Mouse (Mus musculus): ENCODE data around the gene Tmem132a. TPM values are rescaled to one million over a fixed set of nuclear protein-coding genes. Genes with fewer than 3 reads are reported as not detected.

Gene Tmem132a
- total and polyA plus RNA-seq, 3 experiments, result not detected

DNA sequence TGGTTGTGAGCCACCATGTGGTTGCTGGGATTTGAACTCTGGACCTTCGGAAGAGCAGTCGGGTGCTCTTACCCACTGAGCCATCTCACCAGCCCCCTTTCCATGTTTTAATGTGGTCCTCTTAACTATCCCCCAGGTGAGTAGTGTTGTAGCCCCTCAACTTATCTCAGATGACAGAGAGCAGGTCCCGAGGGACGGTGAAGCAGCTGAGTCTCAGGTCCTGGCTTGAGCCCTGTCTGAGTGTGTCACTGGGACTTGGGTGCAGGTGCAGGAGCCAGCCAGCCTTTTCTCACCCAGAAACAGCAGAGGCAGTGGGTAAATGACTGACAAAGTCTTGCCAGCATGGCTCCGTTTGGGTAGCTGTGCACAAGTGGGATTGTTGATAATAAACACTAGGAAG lies 25.5 kb downstream of the Tmem132a start:
- H3K27me3 ChIP-seq (ENCODE audit: control insufficient read depth in 1 of 2, insufficient read depth in 2 of 2, low read length in 2 of 2), result peaks cover 0 to 4% of the 10 kb centered on the region in 2 experiments; a peak in 1 of 4 replicates
- no peaks in the 10 kb centered on the region for H3K36me3 ChIP-seq (ENCODE audit: control insufficient read depth in 1 of 2, insufficient read depth in 2 of 2, low read length in 2 of 2)
- no peak overlapping the region for H3K9ac ChIP-seq (ENCODE audit: control insufficient read depth, low read depth, low read length, poor library complexity, severe bottlenecking)
- no peaks in the 10 kb centered on the region for H3K9me3 ChIP-seq (replicated peaks; ENCODE audit: insufficient read depth, low read length)
- TF ChIP-seq USF1 (IDR thresholded peaks at IDR 0.05; ENCODE audit: low read depth, low read length) (no peak), NELFE (IDR thresholded peaks at IDR 0.05; ENCODE audit: low read depth, low read length) (no peak), CTCF (IDR thresholded peaks at IDR 0.05 in 2 of 3, conservative IDR thresholded peaks at IDR 0.05 in 1 of 3; ENCODE audit: control insufficient read depth in 1 of 3, insufficient read depth in 1 of 3, low read depth in 2 of 3, low read length in 3 of 3, poor library complexity in 1 of 3, severe bottlenecking in 1 of 3) (no peak), SIN3A (IDR thresholded peaks at IDR 0.05; ENCODE audit: low read length) (no peak), UBTF (IDR thresholded peaks at IDR 0.05; ENCODE audit: borderline replicate concordance, insufficient read depth, low read depth, low read length) (no peak), JUND (IDR thresholded peaks at IDR 0.05; ENCODE audit: low read depth, low read length) (no peak)
- H3K27ac ChIP-seq (ENCODE audit: control insufficient read depth, low read depth, low read length), result no peak overlapping the region
- H3K4me1 ChIP-seq (ENCODE audit: control insufficient read depth in 1 of 2, insufficient read depth in 2 of 2, low read length in 2 of 2), result no peaks in the 10 kb centered on the region
- no peaks in the 10 kb centered on the region for H3K79me2 ChIP-seq (ENCODE audit: control insufficient read depth, insufficient read depth, low read length, poor library complexity)
- no peak for DNase-seq (ENCODE audit: low read depth, low spot score)
- H3K4me3 ChIP-seq (ENCODE audit: control insufficient read depth in 1 of 2, insufficient read depth in 1 of 2, low read depth in 2 of 2, low read length in 2 of 2), result no peak overlapping the region

DNA sequence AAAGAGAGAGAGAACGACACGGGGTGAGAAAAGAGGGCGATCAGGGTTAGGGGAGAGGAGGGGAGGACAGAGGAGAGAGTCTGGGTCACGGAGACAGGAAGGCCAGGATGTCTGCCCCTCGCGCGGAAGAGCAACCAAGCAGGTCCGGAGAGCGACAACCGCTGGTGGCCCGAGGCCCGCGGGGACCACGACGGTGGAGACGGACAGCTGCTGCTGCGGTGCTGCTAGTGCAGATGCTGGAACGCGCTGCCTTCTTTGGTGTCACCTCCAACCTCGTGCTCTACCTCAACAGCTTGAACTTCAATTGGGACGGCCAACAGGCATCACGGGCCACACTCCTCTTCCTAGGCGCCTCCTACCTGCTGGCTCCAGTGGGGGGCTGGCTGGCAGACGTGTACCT lies 26.8 kb downstream of the Tmem132a start:
- no peak overlapping the region for H3K27ac ChIP-seq (ENCODE audit: control insufficient read depth, low read depth, low read length)
- DNase-seq (ENCODE audit: low read depth, low spot score), result no peak
- H3K27me3 ChIP-seq (ENCODE audit: control insufficient read depth in 1 of 2, insufficient read depth in 2 of 2, low read length in 2 of 2), result peaks cover 0 to 2% of the 10 kb centered on the region in 2 experiments; a peak in 1 of 4 replicates
- H3K79me2 ChIP-seq (ENCODE audit: control insufficient read depth, insufficient read depth, low read length, poor library complexity), result no peaks in the 10 kb centered on the region
- H3K4me1 ChIP-seq (ENCODE audit: control insufficient read depth in 1 of 2, insufficient read depth in 2 of 2, low read length in 2 of 2), result no peaks in the 10 kb centered on the region
- H3K9ac ChIP-seq (ENCODE audit: control insufficient read depth, low read depth, low read length, poor library complexity, severe bottlenecking), result no peak overlapping the region
- H3K9me3 ChIP-seq (replicated peaks; ENCODE audit: insufficient read depth, low read length), result no peaks in the 10 kb centered on the region
- H3K36me3 ChIP-seq (ENCODE audit: control insufficient read depth in 1 of 2, insufficient read depth in 2 of 2, low read length in 2 of 2), result no peaks in the 10 kb centered on the region
- no peak overlapping the region for H3K4me3 ChIP-seq (ENCODE audit: control insufficient read depth in 1 of 2, insufficient read depth in 1 of 2, low read depth in 2 of 2, low read length in 2 of 2)
- TF ChIP-seq MXI1 (IDR thresholded peaks at IDR 0.05; ENCODE audit: low read depth, low read length), result no peak
- TF ChIP-seq MAX (IDR thresholded peaks at IDR 0.05; ENCODE audit: low read length), result no peak
- TF ChIP-seq CHD1 (IDR thresholded peaks at IDR 0.05; ENCODE audit: low read depth, low read length), result no peak
- TF ChIP-seq POLR2AphosphoS2 (IDR thresholded peaks at IDR 0.05; ENCODE audit: low read length), result no peak
- TF ChIP-seq MYB (IDR thresholded peaks at IDR 0.05; ENCODE audit: low read depth, low read length), result no peak
- no peak for TF ChIP-seq POLR2A (IDR thresholded peaks at IDR 0.05; ENCODE audit: control insufficient read depth in 1 of 2, insufficient read depth in 1 of 2, low read depth in 1 of 2, low read length in 2 of 2, poor library complexity in 1 of 2)
- TF ChIP-seq GATA1 (IDR thresholded peaks at IDR 0.05; ENCODE audit: low read depth, low read length), result no peak
- TF ChIP-seq SMC3 (IDR thresholded peaks at IDR 0.05; ENCODE audit: low read depth, low read length), result no peak
- TF ChIP-seq BHLHE40 (IDR thresholded peaks at IDR 0.05; ENCODE audit: borderline replicate concordance, low read depth, low read length), result no peak
- TF ChIP-seq USF2 (IDR thresholded peaks at IDR 0.05; ENCODE audit: borderline replicate concordance in 1 of 2, insufficient read depth in 1 of 2, low read depth in 1 of 2, low read length in 2 of 2), result no peak
- no peak for TF ChIP-seq CTCF (IDR thresholded peaks at IDR 0.05 in 2 of 3, conservative IDR thresholded peaks at IDR 0.05 in 1 of 3; ENCODE audit: control insufficient read depth in 1 of 3, insufficient read depth in 1 of 3, low read depth in 2 of 3, low read length in 3 of 3, poor library complexity in 1 of 3, severe bottlenecking in 1 of 3)
- no peak for TF ChIP-seq ELF1 (IDR thresholded peaks at IDR 0.05; ENCODE audit: low read depth, low read length)

Data from MEL (cell line).